Mouse (Mus musculus): Measurements from ENCODE around the gene Spata17.

GRCm38 (mm10) chr1:187230255-187230654 lies 15.0 kb upstream of the Spata17 start:
- TF ChIP-seq POLR2A (IDR thresholded peaks at IDR 0.05; ENCODE audit: borderline replicate concordance, control insufficient read depth, low read depth, low read length) (no peak), CTCF (IDR thresholded peaks at IDR 0.05; ENCODE audit: control insufficient read depth, insufficient read depth, low read length) (no peak)
